Mouse (Mus musculus): ENCODE measurements at regions not wholly inside any gene's neighbourhood (a gene's known extent, or its start where the extent isn't known, plus 50 kb on each side); places are given as distances from the start of the nearest gene placed in this dataset.
A peak's percentile ranks its signal among the peaks of the same experiment; 100 is the strongest.

- no peak for DNase-seq (ENCODE audit: low spot score in 2 of 2)
- intact Hi-C loops (cut with DNase I), result no loop called here
Measured at GRCm38 (mm10) chr6:140192526-140192925, 151.3 kb upstream of the Plcz1 start.

- no peak for DNase-seq (ENCODE audit: low spot score in 2 of 2)
- intact Hi-C loops (cut with DNase I), result no loop called here
Measured at GRCm38 (mm10) chr6:140191341-140191740, 150.1 kb upstream of the Plcz1 start.

GRCm38 (mm10) chr6:140189601-140190000, 148.3 kb upstream of the Plcz1 start:
- DNase-seq (ENCODE audit: low spot score in 2 of 2), result no peak
- intact Hi-C loops (cut with DNase I), result no loop called here

GRCm38 (mm10) chr6:140187733-140188132, 146.5 kb upstream of the Plcz1 start:
- intact Hi-C loops (cut with DNase I), result no loop called here
- DNase-seq (ENCODE audit: low spot score in 2 of 2), result no peak

- intact Hi-C loops (cut with DNase I), result no loop called here
- DNase-seq (ENCODE audit: low spot score in 2 of 2), result no peak
Measured at GRCm38 (mm10) chr6:140187106-140187505, 145.8 kb upstream of the Plcz1 start.

GRCm38 (mm10) chr6:140179999-140180398, 138.7 kb upstream of the Plcz1 start:
- intact Hi-C loops (cut with DNase I), result no loop called here
- DNase-seq (ENCODE audit: low spot score in 2 of 2), result no peak

GRCm38 (mm10) chr6:140178425-140179193, 137.4 kb upstream of the Plcz1 start:
- intact Hi-C loops (cut with DNase I), result no loop called here
- no peak for DNase-seq (ENCODE audit: low spot score in 2 of 2)

- intact Hi-C loops (cut with DNase I), result no loop called here
- DNase-seq (ENCODE audit: low spot score in 2 of 2), result no peak
Measured at GRCm38 (mm10) chr6:140172716-140173115, 131.5 kb upstream of the Plcz1 start.

GRCm38 (mm10) chr6:140169836-140170235, 128.6 kb upstream of the Plcz1 start:
- no peak for DNase-seq (ENCODE audit: low spot score in 2 of 2)
- intact Hi-C loops (cut with DNase I), result no loop called here

- DNase-seq (ENCODE audit: low spot score in 2 of 2), result no peak
- intact Hi-C loops (cut with DNase I), result no loop called here
Measured at GRCm38 (mm10) chr6:140167182-140167581, 125.9 kb upstream of the Plcz1 start.

GRCm38 (mm10) chr6:140162729-140163128, 121.5 kb upstream of the Plcz1 start:
- DNase-seq (ENCODE audit: low spot score in 2 of 2), result no peak
- intact Hi-C loops (cut with DNase I), result no loop called here

- intact Hi-C loops (cut with DNase I), result no loop called here
Measured at GRCm38 (mm10) chr6:140161482-140161881, 120.2 kb upstream of the Plcz1 start.

GRCm38 (mm10) chr6:140160946-140161345, 119.7 kb upstream of the Plcz1 start:
- no peak for DNase-seq (ENCODE audit: low spot score in 2 of 2)
- intact Hi-C loops (cut with DNase I), result no loop called here

More at GRCm38 (mm10) chr6:140161482-140161881, 120.2 kb upstream of the Plcz1 start:
- no peak for DNase-seq (ENCODE audit: low spot score in 2 of 2)

GRCm38 (mm10) chr6:140158986-140159385, 117.7 kb upstream of the Plcz1 start:
- DNase-seq (ENCODE audit: low spot score in 2 of 2), result peak in 1 of 2 experiments; percentile 25

GRCm38 (mm10) chr6:140157375-140157774, 116.1 kb upstream of the Plcz1 start:
- DNase-seq (ENCODE audit: low spot score in 2 of 2), result no peak
- intact Hi-C loops (cut with DNase I), result loop anchor here (10.0 kb wide), 1 partner anchor 267 kb away; the partner anchor contains the start of gene Plekha5

More at GRCm38 (mm10) chr6:140158986-140159385, 117.7 kb upstream of the Plcz1 start:
- intact Hi-C loops (cut with DNase I), result loop anchor here (10.0 kb wide), 1 partner anchor 266 kb away; the partner anchor contains the start of gene Plekha5

GRCm38 (mm10) chr6:140152418-140153176, 111.3 kb upstream of the Plcz1 start:
- intact Hi-C loops (cut with DNase I), result loop anchor here (10.0 kb wide), 1 partner anchor 272 kb away; the partner anchor contains the start of gene Plekha5
- DNase-seq (ENCODE audit: low spot score in 2 of 2), result peak; percentile 45 to 54

GRCm38 (mm10) chr6:140148628-140149245, 107.5 kb upstream of the Plcz1 start:
- intact Hi-C loops (cut with DNase I), result no loop called here
- no peak for DNase-seq (ENCODE audit: low spot score in 2 of 2)

- DNase-seq (ENCODE audit: low spot score in 2 of 2), result no peak
Measured at GRCm38 (mm10) chr6:140148138-140148537, 106.9 kb upstream of the Plcz1 start.

GRCm38 (mm10) chr6:140147711-140148110, 106.5 kb upstream of the Plcz1 start:
- no peak for DNase-seq (ENCODE audit: low spot score in 2 of 2)
- intact Hi-C loops (cut with DNase I), result no loop called here

More at GRCm38 (mm10) chr6:140148138-140148537, 106.9 kb upstream of the Plcz1 start:
- intact Hi-C loops (cut with DNase I), result no loop called here

GRCm38 (mm10) chr6:140133734-140134133, 92.5 kb upstream of the Plcz1 start:
- DNase-seq (ENCODE audit: low spot score in 2 of 2), result no peak
- intact Hi-C loops (cut with DNase I), result no loop called here
